In genomic region chr3:67311436-67311835, GRCm38 (mm10) we compare ENCODE assay signal across 21 mouse cellular contexts.
A peak's percentile ranks its signal among the peaks of the same experiment; 100 is the strongest.
DNase-seq lines count a peak whose midpoint lies in the region; TF ChIP-seq lines count a peak whose summit lies in the region.
"Had no signal": no experiment of that assay in that cellular context is flagged by ENCODE, and none has a peak within 500 bp of the region (broad histone marks: within the 10 kb centered on the region; RNA-seq: fewer than 3 reads in every experiment).

No protein-coding gene starts in this region.

- H3K4me1 ChIP-seq in kidney, adult 2 months (ENCODE audit: control insufficient read depth, insufficient read depth, low read length): no peaks in the 10 kb centered on the region
- peaks cover 2% of the 10 kb centered on the region; the same call in 1 of the 2 replicates for H3K4me1 ChIP-seq in liver, adult 2 months (ENCODE audit: control insufficient read depth, insufficient read depth, low read length)
- H3K4me1 ChIP-seq: embryonic facial prominence, embryonic 15.5 days had no signal

- H3K79me2 ChIP-seq in liver, adult 2 months (ENCODE audit: control insufficient read depth, insufficient read depth, low read length): no peaks in the 10 kb centered on the region

- peak; percentile 4 for DNase-seq in kidney, adult 2 months
- no peak for DNase-seq in kidney, postnatal 36 days
- DNase-seq in liver, adult 2 months (ENCODE audit: extremely low read depth, low read depth, low spot score): peak; percentile 84
- DNase-seq in liver: no peak
- peak; percentile 17 for DNase-seq in embryo, embryonic 11 days
- no peak for DNase-seq in c-Kit-positive CD71-positive TER-119-positive erythroid progenitor cells, embryonic 14.5 days (ENCODE audit: low spot score)
- no peak for DNase-seq in thymus, postnatal 4 days
- DNase-seq: adrenal gland, adult 8-10 months; adrenal gland, postnatal 36 days; B cell, adult 2 months; cerebellum, adult 11 months; cerebellum, adult 8-10 months; cerebellum, postnatal 14 days; gastrocnemius, adult 2 months; gastrocnemius, postnatal 25 days had no signal

- no peak overlapping the region for H3K9ac ChIP-seq in liver, adult 2 months (ENCODE audit: low read depth, low read length)
- H3K9ac ChIP-seq: embryonic facial prominence, embryonic 15.5 days; heart, embryonic 12.5 days; hindbrain, embryonic 14.5 days had no signal

- no peaks in the 10 kb centered on the region for H3K27me3 ChIP-seq in kidney, adult 2 months (replicated peaks; ENCODE audit: control insufficient read depth, insufficient read depth, low read length)
- H3K27me3 ChIP-seq in liver, adult 2 months (ENCODE audit: control insufficient read depth, insufficient read depth, low read length): no peaks in the 10 kb centered on the region
- H3K27me3 ChIP-seq: embryonic facial prominence, embryonic 15.5 days; heart, embryonic 12.5 days had no signal

- H3K36me3 ChIP-seq in kidney, adult 2 months (ENCODE audit: control insufficient read depth, insufficient read depth, low read length): no peaks in the 10 kb centered on the region
- H3K36me3 ChIP-seq in liver, adult 2 months (ENCODE audit: control insufficient read depth, insufficient read depth, low read length): no peaks in the 10 kb centered on the region
- H3K36me3 ChIP-seq: embryonic facial prominence, embryonic 15.5 days; forebrain, embryonic 10.5 days; heart, embryonic 12.5 days; hindbrain, embryonic 10.5 days had no signal

- no peak for TF ChIP-seq CTCF in kidney, adult 2 months (conservative IDR thresholded peaks at IDR 0.05; ENCODE audit: insufficient read depth, insufficient read length, low read depth, low read length)
- TF ChIP-seq CTCF in liver, adult 2 months (IDR thresholded peaks at IDR 0.05; ENCODE audit: low read depth, low read length): no peak

- WGBS in kidney, adult 2 months: 41% methylated on average over 2 of the region's 2 CpGs
- WGBS in liver, adult 2 months: 26% methylated on average over 2 of the region's 2 CpGs

- H3K27ac ChIP-seq in kidney, adult 2 months (ENCODE audit: insufficient read depth, low read depth, low read length): no peak overlapping the region
- H3K27ac ChIP-seq in liver, adult 2 months (replicated peaks; ENCODE audit: insufficient read depth, low read depth, low read length): no peak overlapping the region
- H3K27ac ChIP-seq: embryonic facial prominence, embryonic 15.5 days; forebrain, embryonic 10.5 days; gastrocnemius, adult 2 months; hindbrain, embryonic 10.5 days; hindbrain, embryonic 14.5 days had no signal

- no peak for TF ChIP-seq POLR2A in kidney, adult 2 months (IDR thresholded peaks at IDR 0.05; ENCODE audit: low read depth, low read length)
- no peak for TF ChIP-seq POLR2A in liver, adult 2 months (IDR thresholded peaks at IDR 0.05; ENCODE audit: extremely low read depth, insufficient read depth, low read length)

- no peak overlapping the region for H3K4me3 ChIP-seq in kidney, adult 2 months (ENCODE audit: insufficient read depth, low read depth, low read length)
- no peak overlapping the region for H3K4me3 ChIP-seq in liver, adult 2 months (ENCODE audit: insufficient read depth, low read depth, low read length)
- H3K4me3 ChIP-seq: embryonic facial prominence, embryonic 15.5 days; erythroblast, embryonic 14.5 days; forebrain, embryonic 10.5 days; gastrocnemius, adult 2 months; heart, embryonic 12.5 days; hindbrain, embryonic 10.5 days had no signal

Comparison
In these comparisons a context has a peak if more than half of its experiments do, and no peak if none do; other contexts are left out.
1. DNase-seq: peak in kidney, adult 2 months (single experiment), liver, adult 2 months (single experiment) and embryo, embryonic 11 days (single experiment); none in kidney, postnatal 36 days (0 of 2), liver (single experiment), c-Kit-positive CD71-positive TER-119-positive erythroid progenitor cells, embryonic 14.5 days (single experiment) and thymus, postnatal 4 days (single experiment).